Mouse (Mus musculus): ENCODE measurements around the gene Bcas3. TPM values are rescaled to one million over a fixed set of nuclear protein-coding genes. Genes with fewer than 3 reads are reported as not detected.

Bcas3 gene
- polyA plus RNA-seq, 1 experiment from 2014 or later = 28.0 TPM

GRCm38 (mm10) chr11:85523646-85524045, 170.7 kb downstream of the Bcas3 start:
- Histone ChIP-seq H3K4me3 (ENCODE audit: low read depth, low read length) (no peak overlapping the region; the same call in 1 of the 2 replicates), H3K9me3 (ENCODE audit: control insufficient read depth, low read length) (no peaks in the 10 kb centered on the region), H3K36me3 (ENCODE audit: control insufficient read depth, insufficient read depth, low read length) (no peaks in the 10 kb centered on the region), H3K27ac (replicated peaks; ENCODE audit: low read depth, low read length) (peak overlapping the region; percentile 74), H3K9ac (ENCODE audit: low read depth, low read length) (no peak overlapping the region), H3K4me2 (ENCODE audit: low read depth, low read length) (peak overlapping the region; percentile 53), H3K4me1 (ENCODE audit: control insufficient read depth, insufficient read depth, low read length) (peaks cover 36% of the 10 kb centered on the region), H3K27me3 (replicated peaks; ENCODE audit: control insufficient read depth, insufficient read depth, low read length) (no peaks in the 10 kb centered on the region)
- peak; percentile 62 for DNase-seq (ENCODE audit: low spot score)
- 38% methylated on average over 6 of the region's 6 CpGs for WGBS
- ATAC-seq (ENCODE audit: low read depth) = no peak

GRCm38 (mm10) chr11:85524186-85524585, 171.2 kb downstream of the Bcas3 start:
- H3K27me3 ChIP-seq (replicated peaks; ENCODE audit: control insufficient read depth, insufficient read depth, low read length) = no peaks in the 10 kb centered on the region
- DNase-seq (ENCODE audit: low spot score) (peak; percentile 89), ATAC-seq (ENCODE audit: low read depth) (no peak; the same call in 1 of the 2 replicates)
- H3K4me3 ChIP-seq (ENCODE audit: low read depth, low read length) = peak overlapping the region; percentile 25
- H3K27ac ChIP-seq (replicated peaks; ENCODE audit: low read depth, low read length) = peak overlapping the region; percentile 74
- no peaks in the 10 kb centered on the region for H3K9me3 ChIP-seq (ENCODE audit: control insufficient read depth, low read length)
- peak overlapping the region; percentile 53 for H3K4me2 ChIP-seq (ENCODE audit: low read depth, low read length)
- peaks cover 36% of the 10 kb centered on the region for H3K4me1 ChIP-seq (ENCODE audit: control insufficient read depth, insufficient read depth, low read length)
- no peaks in the 10 kb centered on the region for H3K36me3 ChIP-seq (ENCODE audit: control insufficient read depth, insufficient read depth, low read length)
- 0 out of 2 replicates have a peak overlapping the region, but pooled peaks have one; percentile 30 for H3K9ac ChIP-seq (ENCODE audit: low read depth, low read length)
- WGBS = 9% methylated on average over 12 of the region's 12 CpGs

GRCm38 (mm10) chr11:85524841-85525500, 172.0 kb downstream of the Bcas3 start:
- H3K9ac ChIP-seq (ENCODE audit: low read depth, low read length) = 0 out of 2 replicates have a peak overlapping the region, but pooled peaks have one; percentile 20
- peaks cover 36% of the 10 kb centered on the region for H3K4me1 ChIP-seq (ENCODE audit: control insufficient read depth, insufficient read depth, low read length)
- no peaks in the 10 kb centered on the region for H3K27me3 ChIP-seq (replicated peaks; ENCODE audit: control insufficient read depth, insufficient read depth, low read length)
- ATAC-seq (ENCODE audit: low read depth) = peak; percentile 60
- no peaks in the 10 kb centered on the region for H3K9me3 ChIP-seq (ENCODE audit: control insufficient read depth, low read length)
- peak overlapping the region; percentile 74 for H3K27ac ChIP-seq (replicated peaks; ENCODE audit: low read depth, low read length)
- 13% methylated on average over 16 of the region's 16 CpGs for WGBS
- peak; percentile 92 for DNase-seq (ENCODE audit: low spot score)
- peak overlapping the region; percentile 53 for H3K4me2 ChIP-seq (ENCODE audit: low read depth, low read length)
- no peaks in the 10 kb centered on the region for H3K36me3 ChIP-seq (ENCODE audit: control insufficient read depth, insufficient read depth, low read length)
- H3K4me3 ChIP-seq (ENCODE audit: low read depth, low read length) = peak overlapping the region; percentile 10; the same call in 1 of the 2 replicates

GRCm38 (mm10) chr11:85525501-85525885, 172.5 kb downstream of the Bcas3 start:
- peak overlapping the region; percentile 12; the same call in 1 of the 2 replicates for H3K4me3 ChIP-seq (ENCODE audit: low read depth, low read length)
- ATAC-seq (ENCODE audit: low read depth) (peak; percentile 52), DNase-seq (ENCODE audit: low spot score) (peak; percentile 67)
- peak overlapping the region; percentile 53 for H3K4me2 ChIP-seq (ENCODE audit: low read depth, low read length)
- H3K27me3 ChIP-seq (replicated peaks; ENCODE audit: control insufficient read depth, insufficient read depth, low read length) = no peaks in the 10 kb centered on the region
- no peaks in the 10 kb centered on the region for H3K36me3 ChIP-seq (ENCODE audit: control insufficient read depth, insufficient read depth, low read length)
- no peak overlapping the region for H3K9ac ChIP-seq (ENCODE audit: low read depth, low read length)
- peak overlapping the region; percentile 74 for H3K27ac ChIP-seq (replicated peaks; ENCODE audit: low read depth, low read length)
- H3K4me1 ChIP-seq (ENCODE audit: control insufficient read depth, insufficient read depth, low read length) = peaks cover 36% of the 10 kb centered on the region
- no peaks in the 10 kb centered on the region for H3K9me3 ChIP-seq (ENCODE audit: control insufficient read depth, low read length)
- 14% methylated on average over 10 of the region's 10 CpGs for WGBS

GRCm38 (mm10) chr11:85525979-85526775, 173.2 kb downstream of the Bcas3 start:
- H3K9me3 ChIP-seq (ENCODE audit: control insufficient read depth, low read length) = no peaks in the 10 kb centered on the region
- peak overlapping the region; percentile 53 for H3K4me2 ChIP-seq (ENCODE audit: low read depth, low read length)
- 32% methylated on average over 11 of the region's 11 CpGs for WGBS
- H3K4me3 ChIP-seq (ENCODE audit: low read depth, low read length) = peak overlapping the region; percentile 12; the same call in 1 of the 2 replicates
- H3K9ac ChIP-seq (ENCODE audit: low read depth, low read length) = no peak overlapping the region
- H3K4me1 ChIP-seq (ENCODE audit: control insufficient read depth, insufficient read depth, low read length) = peaks cover 36% of the 10 kb centered on the region
- peak; percentile 24 for DNase-seq (ENCODE audit: low spot score)
- peak overlapping the region; percentile 74 for H3K27ac ChIP-seq (replicated peaks; ENCODE audit: low read depth, low read length)
- H3K36me3 ChIP-seq (ENCODE audit: control insufficient read depth, insufficient read depth, low read length) = no peaks in the 10 kb centered on the region
- H3K27me3 ChIP-seq (replicated peaks; ENCODE audit: control insufficient read depth, insufficient read depth, low read length) = no peaks in the 10 kb centered on the region
- no peak for ATAC-seq (ENCODE audit: low read depth)

GRCm38 (mm10) chr11:85527261-85527660, 174.3 kb downstream of the Bcas3 start:
- Histone ChIP-seq H3K36me3 (ENCODE audit: control insufficient read depth, insufficient read depth, low read length) (no peaks in the 10 kb centered on the region), H3K27ac (replicated peaks; ENCODE audit: low read depth, low read length) (peak overlapping the region; percentile 74; the same call in 1 of the 2 replicates), H3K27me3 (replicated peaks; ENCODE audit: control insufficient read depth, insufficient read depth, low read length) (no peaks in the 10 kb centered on the region), H3K4me1 (ENCODE audit: control insufficient read depth, insufficient read depth, low read length) (peaks cover 40% of the 10 kb centered on the region), H3K9me3 (ENCODE audit: control insufficient read depth, low read length) (no peaks in the 10 kb centered on the region), H3K9ac (ENCODE audit: low read depth, low read length) (no peak overlapping the region), H3K4me2 (ENCODE audit: low read depth, low read length) (no peak overlapping the region), H3K4me3 (ENCODE audit: low read depth, low read length) (no peak overlapping the region)
- 46% methylated on average over 5 of the region's 5 CpGs for WGBS
- DNase-seq (ENCODE audit: low spot score) (peak; percentile 43), ATAC-seq (ENCODE audit: low read depth) (no peak)

GRCm38 (mm10) chr11:85529531-85530285, 176.7 kb downstream of the Bcas3 start:
- H3K27me3 ChIP-seq (replicated peaks; ENCODE audit: control insufficient read depth, insufficient read depth, low read length) = no peaks in the 10 kb centered on the region
- no peak overlapping the region for H3K9ac ChIP-seq (ENCODE audit: low read depth, low read length)
- no peak for ATAC-seq (ENCODE audit: low read depth)
- no peak overlapping the region for H3K4me3 ChIP-seq (ENCODE audit: low read depth, low read length)
- no peaks in the 10 kb centered on the region for H3K36me3 ChIP-seq (ENCODE audit: control insufficient read depth, insufficient read depth, low read length)
- no peak overlapping the region for H3K27ac ChIP-seq (replicated peaks; ENCODE audit: low read depth, low read length)
- no peak overlapping the region for H3K4me2 ChIP-seq (ENCODE audit: low read depth, low read length)
- H3K9me3 ChIP-seq (ENCODE audit: control insufficient read depth, low read length) = no peaks in the 10 kb centered on the region
- peaks cover 27% of the 10 kb centered on the region for H3K4me1 ChIP-seq (ENCODE audit: control insufficient read depth, insufficient read depth, low read length)
- no peak for DNase-seq (ENCODE audit: low spot score)
- WGBS = 61% methylated on average over 5 of the region's 5 CpGs

GRCm38 (mm10) chr11:85540989-85541388, 188.0 kb downstream of the Bcas3 start:
- H3K27ac ChIP-seq (replicated peaks; ENCODE audit: low read depth, low read length) = no peak overlapping the region
- H3K4me1 ChIP-seq (ENCODE audit: control insufficient read depth, insufficient read depth, low read length) = peaks cover 9% of the 10 kb centered on the region
- H3K4me2 ChIP-seq (ENCODE audit: low read depth, low read length) = no peak overlapping the region
- no peak for ATAC-seq (ENCODE audit: low read depth)
- no peak overlapping the region for H3K4me3 ChIP-seq (ENCODE audit: low read depth, low read length)
- no peaks in the 10 kb centered on the region for H3K27me3 ChIP-seq (replicated peaks; ENCODE audit: control insufficient read depth, insufficient read depth, low read length)
- WGBS = 73% methylated on average over 4 of the region's 4 CpGs
- H3K36me3 ChIP-seq (ENCODE audit: control insufficient read depth, insufficient read depth, low read length) = no peaks in the 10 kb centered on the region
- no peak overlapping the region for H3K9ac ChIP-seq (ENCODE audit: low read depth, low read length)
- no peaks in the 10 kb centered on the region for H3K9me3 ChIP-seq (ENCODE audit: control insufficient read depth, low read length)
- DNase-seq (ENCODE audit: low spot score) = no peak
